Mouse (Mus musculus): ENCODE results near the gene Tcte2. TPM values are rescaled to one million over a fixed set of nuclear protein-coding genes. Genes with fewer than 3 reads are reported as not detected.

The Tcte2 gene
- total and polyA plus RNA-seq, 3 experiments = 0.16 TPM; not detected in 2

- no peaks in the 10 kb centered on the region for H3K4me1 ChIP-seq (ENCODE audit: insufficient read depth, low read depth, low read length)
- H3K27me3 ChIP-seq (ENCODE audit: insufficient read depth, low read length) = no peaks in the 10 kb centered on the region
- DNase-seq (ENCODE audit: low spot score) (no peak), ATAC-seq (ENCODE audit: extremely low read depth, insufficient number of reproducible peaks, low FRiP score, poor library complexity, severe bottlenecking) (no peak)
- H3K9me3 ChIP-seq (replicated peaks) = peaks cover 55% of the 10 kb centered on the region
- no peak overlapping the region for H3K4me3 ChIP-seq (ENCODE audit: low read depth, low read length)
- no peaks in the 10 kb centered on the region for H3K36me3 ChIP-seq (replicated peaks)
- no peak for TF ChIP-seq POLR2AphosphoS5 (IDR thresholded peaks at IDR 0.05; ENCODE audit: insufficient replicate concordance, low read depth, low read length)
- no peak for TF ChIP-seq TAL1 (conservative IDR thresholded peaks at IDR 0.05; ENCODE audit: low read depth, low read length)
- TF ChIP-seq GATA2 (IDR thresholded peaks at IDR 0.05; ENCODE audit: borderline replicate concordance, low read depth, low read length) = no peak
- TF ChIP-seq GATA1 (IDR thresholded peaks at IDR 0.05; ENCODE audit: borderline replicate concordance, low read length) = no peak
- no peak for TF ChIP-seq CTCF (IDR thresholded peaks at IDR 0.05; ENCODE audit: low read depth, low read length)
Observed at GRCm38 (mm10) chr17:13675630-13676029, 86.0 kb downstream of the Tcte2 start.

- Histone ChIP-seq H3K4me3 (ENCODE audit: low read depth, low read length) (no peak overlapping the region), H3K27me3 (ENCODE audit: insufficient read depth, low read length) (no peaks in the 10 kb centered on the region), H3K36me3 (replicated peaks) (no peaks in the 10 kb centered on the region), H3K4me1 (ENCODE audit: insufficient read depth, low read depth, low read length) (no peaks in the 10 kb centered on the region), H3K9me3 (replicated peaks) (peaks cover 53% of the 10 kb centered on the region)
- no peak for ATAC-seq (ENCODE audit: extremely low read depth, insufficient number of reproducible peaks, low FRiP score, poor library complexity, severe bottlenecking)
- no peak for TF ChIP-seq GATA2 (IDR thresholded peaks at IDR 0.05; ENCODE audit: borderline replicate concordance, low read depth, low read length)
- no peak for TF ChIP-seq GATA1 (IDR thresholded peaks at IDR 0.05; ENCODE audit: borderline replicate concordance, low read length)
- TF ChIP-seq TAL1 (conservative IDR thresholded peaks at IDR 0.05; ENCODE audit: low read depth, low read length) = no peak
- no peak for TF ChIP-seq CTCF (IDR thresholded peaks at IDR 0.05; ENCODE audit: low read depth, low read length)
- no peak for TF ChIP-seq POLR2AphosphoS5 (IDR thresholded peaks at IDR 0.05; ENCODE audit: insufficient replicate concordance, low read depth, low read length)
- no peak for DNase-seq (ENCODE audit: low spot score)
Observed at GRCm38 (mm10) chr17:13674695-13675306, 86.8 kb downstream of the Tcte2 start.

DNA sequence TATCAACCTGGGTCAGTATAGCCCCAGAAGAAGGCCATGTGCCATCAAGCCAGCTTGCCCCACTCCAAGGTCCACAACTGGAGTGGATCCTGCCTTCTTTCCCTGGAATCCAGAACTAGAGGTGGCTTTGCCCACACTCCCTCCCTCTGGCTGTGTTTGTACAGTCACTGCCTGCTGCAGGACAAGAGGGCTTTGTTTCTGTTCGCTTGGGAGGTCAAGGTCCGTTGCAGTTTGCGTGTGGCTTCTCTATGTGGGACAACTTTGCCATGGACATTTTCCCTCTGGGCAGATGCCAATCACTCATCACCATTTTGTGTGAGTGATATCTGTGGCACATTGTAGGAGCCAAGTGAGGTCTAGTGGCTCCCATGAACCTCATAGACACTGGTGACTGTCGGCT, 89.9 kb downstream of the Tcte2 start:
- H3K9me3 ChIP-seq (replicated peaks) = peaks cover 69% of the 10 kb centered on the region
- no peaks in the 10 kb centered on the region for H3K4me1 ChIP-seq (ENCODE audit: insufficient read depth, low read depth, low read length)
- H3K4me3 ChIP-seq (ENCODE audit: low read depth, low read length) = no peak overlapping the region
- no peaks in the 10 kb centered on the region for H3K36me3 ChIP-seq (replicated peaks)
- no peaks in the 10 kb centered on the region for H3K27me3 ChIP-seq (ENCODE audit: insufficient read depth, low read length)
- TF ChIP-seq CTCF (IDR thresholded peaks at IDR 0.05; ENCODE audit: low read depth, low read length) (no peak), GATA2 (IDR thresholded peaks at IDR 0.05; ENCODE audit: borderline replicate concordance, low read depth, low read length) (no peak), POLR2AphosphoS5 (IDR thresholded peaks at IDR 0.05; ENCODE audit: insufficient replicate concordance, low read depth, low read length) (no peak), GATA1 (IDR thresholded peaks at IDR 0.05; ENCODE audit: borderline replicate concordance, low read length) (no peak), TAL1 (conservative IDR thresholded peaks at IDR 0.05; ENCODE audit: low read depth, low read length) (no peak)
- no peak for DNase-seq (ENCODE audit: low spot score)
- ATAC-seq (ENCODE audit: extremely low read depth, insufficient number of reproducible peaks, low FRiP score, poor library complexity, severe bottlenecking) = no peak

GRCm38 (mm10) chr17:13670227-13670626, 91.4 kb downstream of the Tcte2 start:
- ATAC-seq (ENCODE audit: extremely low read depth, insufficient number of reproducible peaks, low FRiP score, poor library complexity, severe bottlenecking) (no peak), DNase-seq (ENCODE audit: low spot score) (no peak)
- Histone ChIP-seq H3K9me3 (replicated peaks) (peaks cover 69% of the 10 kb centered on the region), H3K27me3 (ENCODE audit: insufficient read depth, low read length) (no peaks in the 10 kb centered on the region), H3K36me3 (replicated peaks) (no peaks in the 10 kb centered on the region), H3K4me1 (ENCODE audit: insufficient read depth, low read depth, low read length) (no peaks in the 10 kb centered on the region), H3K4me3 (ENCODE audit: low read depth, low read length) (no peak overlapping the region)
- no peak for TF ChIP-seq CTCF (IDR thresholded peaks at IDR 0.05; ENCODE audit: low read depth, low read length)
- no peak for TF ChIP-seq GATA2 (IDR thresholded peaks at IDR 0.05; ENCODE audit: borderline replicate concordance, low read depth, low read length)
- no peak for TF ChIP-seq TAL1 (conservative IDR thresholded peaks at IDR 0.05; ENCODE audit: low read depth, low read length)
- TF ChIP-seq POLR2AphosphoS5 (IDR thresholded peaks at IDR 0.05; ENCODE audit: insufficient replicate concordance, low read depth, low read length) = no peak
- no peak for TF ChIP-seq GATA1 (IDR thresholded peaks at IDR 0.05; ENCODE audit: borderline replicate concordance, low read length)

- Histone ChIP-seq H3K27me3 (ENCODE audit: insufficient read depth, low read length) (no peaks in the 10 kb centered on the region), H3K4me1 (ENCODE audit: insufficient read depth, low read depth, low read length) (no peaks in the 10 kb centered on the region), H3K9me3 (replicated peaks) (peaks cover 68% of the 10 kb centered on the region), H3K4me3 (ENCODE audit: low read depth, low read length) (no peak overlapping the region), H3K36me3 (replicated peaks) (no peaks in the 10 kb centered on the region)
- ATAC-seq (ENCODE audit: extremely low read depth, insufficient number of reproducible peaks, low FRiP score, poor library complexity, severe bottlenecking) = no peak
- TF ChIP-seq CTCF (IDR thresholded peaks at IDR 0.05; ENCODE audit: low read depth, low read length) = no peak
- TF ChIP-seq GATA2 (IDR thresholded peaks at IDR 0.05; ENCODE audit: borderline replicate concordance, low read depth, low read length) = no peak
- TF ChIP-seq POLR2AphosphoS5 (IDR thresholded peaks at IDR 0.05; ENCODE audit: insufficient replicate concordance, low read depth, low read length) = no peak
- no peak for TF ChIP-seq GATA1 (IDR thresholded peaks at IDR 0.05; ENCODE audit: borderline replicate concordance, low read length)
- TF ChIP-seq TAL1 (conservative IDR thresholded peaks at IDR 0.05; ENCODE audit: low read depth, low read length) = no peak
- DNase-seq (ENCODE audit: low spot score) = no peak
Observed at GRCm38 (mm10) chr17:13669206-13669605, 92.4 kb downstream of the Tcte2 start.

DNA sequence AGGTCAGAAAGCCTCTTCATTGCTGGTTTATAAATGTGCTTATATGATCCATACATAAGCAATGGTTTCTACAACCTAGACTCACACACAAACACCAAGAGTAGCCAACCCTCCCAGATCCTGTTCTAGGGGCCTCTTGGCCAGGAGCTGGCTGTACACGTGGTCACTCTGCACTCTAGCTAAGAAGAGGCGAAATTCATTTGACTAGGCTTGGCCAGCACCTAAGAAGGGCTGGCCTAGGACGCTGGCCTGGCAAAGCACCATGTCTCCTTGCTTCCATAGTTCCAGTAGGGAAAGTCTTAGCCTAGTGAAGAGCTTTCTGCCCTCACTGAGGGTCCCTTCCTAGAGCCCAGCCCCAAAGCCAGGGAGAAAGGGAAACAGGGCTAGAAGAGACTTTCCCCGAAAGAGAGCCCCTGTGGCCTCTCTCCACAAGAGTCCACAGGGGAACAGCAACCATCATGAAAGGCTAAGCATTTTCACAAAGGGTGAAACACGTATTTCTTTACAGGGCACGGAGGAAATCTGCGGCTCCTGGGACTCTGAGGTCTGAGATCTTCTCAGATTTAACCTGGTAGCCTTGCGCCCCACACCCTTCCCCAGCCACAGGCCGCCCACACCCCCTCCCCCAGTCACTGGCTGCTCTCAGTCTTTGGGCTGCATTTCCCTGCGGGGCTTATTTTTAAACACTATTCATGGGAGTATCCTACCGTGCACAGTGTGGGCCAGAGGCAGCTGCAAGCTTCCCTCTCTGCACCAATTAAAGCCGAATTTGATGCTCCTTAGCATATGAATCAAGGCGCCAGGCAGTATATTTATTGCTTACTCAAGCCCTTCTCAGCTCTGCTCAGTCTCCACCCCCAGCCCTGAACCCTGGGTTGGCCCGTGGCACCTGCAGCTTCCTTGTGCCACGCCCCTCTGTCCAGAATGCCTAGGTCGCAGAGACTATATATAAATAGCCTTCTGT, 93.3 kb downstream of the Tcte2 start:
- Histone ChIP-seq H3K36me3 (replicated peaks) (no peaks in the 10 kb centered on the region), H3K4me3 (ENCODE audit: low read depth, low read length) (no peak overlapping the region), H3K27me3 (ENCODE audit: insufficient read depth, low read length) (no peaks in the 10 kb centered on the region), H3K9me3 (replicated peaks) (peaks cover 67% of the 10 kb centered on the region), H3K4me1 (ENCODE audit: insufficient read depth, low read depth, low read length) (no peaks in the 10 kb centered on the region)
- no peak for TF ChIP-seq TAL1 (conservative IDR thresholded peaks at IDR 0.05; ENCODE audit: low read depth, low read length)
- no peak for TF ChIP-seq GATA1 (IDR thresholded peaks at IDR 0.05; ENCODE audit: borderline replicate concordance, low read length)
- no peak for TF ChIP-seq CTCF (IDR thresholded peaks at IDR 0.05; ENCODE audit: low read depth, low read length)
- no peak for TF ChIP-seq GATA2 (IDR thresholded peaks at IDR 0.05; ENCODE audit: borderline replicate concordance, low read depth, low read length)
- DNase-seq (ENCODE audit: low spot score) = no peak
- no peak for ATAC-seq (ENCODE audit: extremely low read depth, insufficient number of reproducible peaks, low FRiP score, poor library complexity, severe bottlenecking)

All from G1E (cell line).